Mouse (Mus musculus) CH12.LX (cell line): ENCODE results near the gene BC034090. TPM values are rescaled to one million over a fixed set of nuclear protein-coding genes. Genes with fewer than 3 reads are reported as not detected.

Experiments
- DNase-seq: peaks from one replicate; pipeline ENCODE4 v3.0.0-alpha.2; 2013; ENCODE audit errors: extremely low read depth
- H3K27ac ChIP-seq: 2 replicates; pipeline ENCODE4 v1.5.1; 2012; ENCODE audit warnings: low read depth, mild to moderate bottlenecking, control low read depth, moderate library complexity; ENCODE audit not compliant: insufficient read depth
- H3K27me3 ChIP-seq: replicated peaks from 2 replicates; pipeline ENCODE3; 2012; ENCODE audit warnings: inconsistent platforms
- H3K36me3 ChIP-seq, 2 experiments: replicated peaks in 1 of 2; 2 replicates each; pipeline versions ENCODE3 to v1.6.1; 2012; ENCODE audit warnings: inconsistent platforms in 1 of 2, low read length in 1 of 2, mild to moderate bottlenecking in 1 of 2, mixed read lengths in 1 of 2, moderate library complexity in 1 of 2; ENCODE audit not compliant: control insufficient read depth in 1 of 2, insufficient read depth in 1 of 2
- H3K4me1 ChIP-seq, 2 experiments: 2 replicates each; pipeline ENCODE4 v1.6.1; 2012; ENCODE audit warnings: inconsistent platforms in 1 of 2, moderate library complexity in 1 of 2; ENCODE audit not compliant: insufficient read depth in 2 of 2, control insufficient read depth in 1 of 2
- H3K4me2 ChIP-seq: 2 replicates; pipeline ENCODE4 v1.6.1; 2012; ENCODE audit warnings: low read depth, mild to moderate bottlenecking, control low read depth; ENCODE audit not compliant: poor library complexity, insufficient read depth, severe bottlenecking
- H3K4me3 ChIP-seq, 3 experiments: fragments of 150-350 bp in 1 of 3; sonication (generic) in 1 of 3; replicated peaks in 1 of 3; 2 replicates each; pipeline versions ENCODE3 to v1.5.1; 2011 to 2012; ENCODE audit warnings: low read depth in 2 of 3, low read length in 2 of 3, mild to moderate bottlenecking in 2 of 3, moderate library complexity in 2 of 3, control low read depth in 1 of 3, improper control_type of control experiment in 1 of 3, inconsistent platforms in 1 of 3, mixed read lengths in 1 of 3; ENCODE audit not compliant: poor library complexity in 1 of 3
- H3K79me2 ChIP-seq: replicated peaks from 2 replicates; pipeline ENCODE4 v1.6.1; 2012; ENCODE audit warnings: mild to moderate bottlenecking, moderate library complexity; ENCODE audit not compliant: control insufficient read depth, poor library complexity, insufficient read depth, severe bottlenecking; ENCODE audit errors: extremely low read depth
- H3K9ac ChIP-seq: 2 replicates; pipeline ENCODE4 v1.6.1; 2012; ENCODE audit warnings: low read depth, mild to moderate bottlenecking, control low read depth, moderate library complexity; ENCODE audit not compliant: insufficient read depth
- H3K9me3 ChIP-seq: replicated peaks from 2 replicates; pipeline ENCODE3; 2012; ENCODE audit warnings: low read length, inconsistent platforms, mixed read lengths
- BHLHE40 ChIP-seq: IDR thresholded peaks from 2 replicates; pipeline ENCODE4 v1.6.1; 2011; ENCODE audit warnings: mild to moderate bottlenecking, low read depth, low read length, improper control_type of control experiment
- CTCF ChIP-seq, 2 experiments: IDR thresholded peaks in 1 of 2; conservative IDR thresholded peaks in 1 of 2; 2 replicates each; pipeline ENCODE4 v1.5.1; 2011 to 2012; ENCODE audit warnings: low read depth in 2 of 2, low read length in 2 of 2, improper control_type of control experiment in 1 of 2, inconsistent platforms in 1 of 2, mild to moderate bottlenecking in 1 of 2, moderate library complexity in 1 of 2
- E2F4 ChIP-seq: IDR thresholded peaks from 2 replicates; pipeline ENCODE4 v1.6.1; 2011; ENCODE audit warnings: low read depth, low read length, improper control_type of control experiment; ENCODE audit not compliant: insufficient replicate concordance
- EP300 ChIP-seq: IDR thresholded peaks from 2 replicates; pipeline ENCODE4 v1.6.1; 2011; ENCODE audit warnings: low read length, improper control_type of control experiment
- ETS1 ChIP-seq: conservative IDR thresholded peaks from 2 replicates; pipeline ENCODE4 v1.6.1; 2012; ENCODE audit warnings: low read depth, mild to moderate bottlenecking, inconsistent platforms, low read length, improper control_type of control experiment, moderate library complexity
- IRF4 ChIP-seq: IDR thresholded peaks from 2 replicates; pipeline ENCODE4 v1.6.1; 2014; ENCODE audit warnings: low read depth, mild to moderate bottlenecking, inconsistent platforms, low read length, improper control_type of control experiment
- JUN ChIP-seq: IDR thresholded peaks from 2 replicates; pipeline ENCODE4 v1.6.1; 2011; ENCODE audit warnings: low read depth, mild to moderate bottlenecking, low read length, improper control_type of control experiment, moderate library complexity; ENCODE audit not compliant: insufficient read depth
- KAT2A ChIP-seq: IDR thresholded peaks from 2 replicates; pipeline ENCODE4 v1.6.1; 2012; ENCODE audit warnings: low read length, improper control_type of control experiment, inconsistent platforms; ENCODE audit not compliant: insufficient replicate concordance
- MAFK ChIP-seq: IDR thresholded peaks from 2 replicates; pipeline ENCODE4 v1.6.1; 2011; ENCODE audit warnings: low read length, improper control_type of control experiment; ENCODE audit not compliant: insufficient replicate concordance
- MAX ChIP-seq: IDR thresholded peaks from 2 replicates; pipeline ENCODE4 v1.6.1; 2011; ENCODE audit warnings: low read length, improper control_type of control experiment
- MAZ ChIP-seq: IDR thresholded peaks from 2 replicates; pipeline ENCODE4 v1.6.1; 2012; ENCODE audit warnings: low read depth, mild to moderate bottlenecking, inconsistent platforms, low read length, improper control_type of control experiment, moderate library complexity
- NRF1 ChIP-seq: IDR thresholded peaks from 2 replicates; pipeline ENCODE4 v1.6.1; 2014; ENCODE audit warnings: low read depth, mild to moderate bottlenecking, inconsistent platforms, low read length, improper control_type of control experiment, moderate library complexity
- POLR2A ChIP-seq: IDR thresholded peaks from 2 replicates; pipeline ENCODE4 v1.6.1; 2011; ENCODE audit warnings: low read depth, mild to moderate bottlenecking, improper control_type of control experiment, low read length
- POLR2AphosphoS2 ChIP-seq: IDR thresholded peaks from 2 replicates; pipeline ENCODE4 v1.6.1; 2011; ENCODE audit warnings: low read depth, low read length, improper control_type of control experiment
- SIN3A ChIP-seq: IDR thresholded peaks from 2 replicates; pipeline ENCODE4 v1.6.1; 2012; ENCODE audit warnings: low read length, improper control_type of control experiment, inconsistent platforms
- SMC3 ChIP-seq: IDR thresholded peaks from 2 replicates; pipeline ENCODE4 v1.6.1; 2011; ENCODE audit warnings: low read depth, low read length, improper control_type of control experiment
- TBP ChIP-seq: conservative IDR thresholded peaks from 2 replicates; pipeline ENCODE4 v1.6.1; 2011; ENCODE audit warnings: low read depth, low read length, improper control_type of control experiment
- TCF12 ChIP-seq: IDR thresholded peaks from 2 replicates; pipeline ENCODE4 v1.6.1; 2014; ENCODE audit warnings: low read depth, mild to moderate bottlenecking, inconsistent platforms, low read length, improper control_type of control experiment
- UBTF ChIP-seq: IDR thresholded peaks from 2 replicates; pipeline ENCODE4 v1.6.1; 2012; ENCODE audit warnings: low read depth, mild to moderate bottlenecking, inconsistent platforms, low read length, improper control_type of control experiment, moderate library complexity
- USF2 ChIP-seq: conservative IDR thresholded peaks from 2 replicates; pipeline ENCODE4 v1.6.1; 2011; ENCODE audit warnings: low read depth, low read length, improper control_type of control experiment
- ZC3H11A ChIP-seq: IDR thresholded peaks from 2 replicates; pipeline ENCODE4 v1.6.1; 2012; ENCODE audit warnings: low read depth, mild to moderate bottlenecking, inconsistent platforms, low read length, improper control_type of control experiment
- ZNF384 ChIP-seq: IDR thresholded peaks from 2 replicates; pipeline ENCODE4 v1.6.1; 2012; ENCODE audit warnings: low read depth, low read length, improper control_type of control experiment, inconsistent platforms
- dilution Hi-C: fragments of 300-500 bp; cut with MboI; formaldehyde crosslinking; loops from 2 replicates; pipeline ENCODE4 v1.14.3; 2020; ENCODE audit warnings: low sequenced_read_pairs; ENCODE audit not compliant: extremely low pct_unique_long_range_greater_than_20kb, extremely low pct_ligation_motif_present
- in situ Hi-C: fragments of 300-500 bp; cut with MboI; formaldehyde crosslinking; loops from 3 replicates; pipeline ENCODE4 v1.14.3; 2019; ENCODE audit warnings: low sequenced_read_pairs, low pct_ligation_motif_present, low pct_unique_long_range_greater_than_20kb, mixed read lengths
- polyA plus RNA-seq: library from polyadenylated mRNA; unstranded; fragments of >175 nt; gene quantifications from 2 replicates; pipeline ENCODE4 v1.2.1, GENCODE M21; 2012; ENCODE audit warnings: low read depth; ENCODE audit not compliant: insufficient read length
- total RNA-seq, 2 experiments: library from RNA; depleted of rRNA; stranded (reverse); fragments of 300-350 nt in 1 of 2; fragments of >200 nt in 1 of 2; gene quantifications; 2 replicates each; pipeline ENCODE4 v1.2.3; 2012 to 2014

BC034090 gene
- total and polyA plus RNA-seq, 3 experiments: 1.6 to 4.6 (median 3.0) TPM

DNA sequence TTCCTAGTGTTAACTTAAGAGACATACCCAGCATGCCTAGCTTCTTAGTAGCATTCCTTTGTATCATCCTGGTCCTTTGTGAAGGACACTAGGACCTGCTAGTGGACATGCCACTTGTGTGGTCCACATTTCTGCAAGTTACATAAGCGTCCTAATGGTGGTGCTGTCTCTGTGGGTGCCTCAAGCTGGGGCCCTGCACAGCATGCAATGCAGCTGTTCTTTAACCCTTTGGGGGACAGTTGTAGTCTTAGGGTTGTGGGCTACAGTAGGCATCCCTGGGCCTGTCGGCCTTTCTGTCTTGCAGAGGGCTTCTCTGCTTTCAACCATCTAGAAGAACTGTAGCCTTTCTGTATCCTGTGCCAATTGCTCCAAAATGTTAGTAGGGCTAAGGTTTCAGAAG lies 43.3 kb downstream of the BC034090 start:
- in situ Hi-C loops: loop anchor here (25.0 kb wide), 1 partner anchor 914 kb away; no protein-coding TSS in a partner anchor
- Histone ChIP-seq H3K27ac (no peak overlapping the region), H3K36me3 (peaks cover 40 to 88% of the 10 kb centered on the region in 2 experiments), H3K27me3 (no peaks in the 10 kb centered on the region), H3K79me2 (no peaks in the 10 kb centered on the region), H3K4me1 (peaks cover 3 to 14% of the 10 kb centered on the region in 2 experiments), H3K4me2 (no peak overlapping the region), H3K9ac (no peak overlapping the region), H3K9me3 (peaks cover 3% of the 10 kb centered on the region), H3K4me3 (no peak overlapping the region)
- dilution Hi-C loops: loop anchor here (25.0 kb wide), 1 partner anchor 164 kb away; no protein-coding TSS in a partner anchor
- TF ChIP-seq NRF1 (no peak), POLR2AphosphoS2 (no peak), JUN (no peak), BHLHE40 (no peak), MAZ (no peak)
- DNase-seq: no peak

DNA sequence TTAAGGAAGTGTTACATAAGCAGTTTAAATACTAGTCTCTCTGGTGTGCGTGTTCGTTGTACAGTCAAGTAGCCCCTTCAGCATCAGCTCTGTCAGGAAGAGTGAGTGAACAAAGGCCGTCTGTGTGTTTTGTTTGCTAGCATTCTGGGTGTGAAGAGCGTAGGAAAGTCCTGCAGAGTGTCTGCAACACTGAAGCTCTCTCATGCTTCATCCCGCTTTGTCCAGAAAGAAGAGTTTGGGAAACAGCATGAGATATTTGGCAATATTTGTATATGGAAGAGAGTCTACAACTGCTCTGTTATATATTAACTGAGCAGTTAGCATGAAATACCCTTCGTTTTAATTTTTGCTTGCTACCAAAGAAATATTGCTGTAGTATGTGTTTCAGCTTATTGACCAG lies 44.7 kb downstream of the BC034090 start:
- Histone ChIP-seq H3K4me1 (peaks cover 3 to 14% of the 10 kb centered on the region in 2 experiments), H3K27me3 (no peaks in the 10 kb centered on the region), H3K4me3 (no peak overlapping the region), H3K36me3 (peaks cover 37 to 87% of the 10 kb centered on the region in 2 experiments), H3K79me2 (no peaks in the 10 kb centered on the region), H3K27ac (no peak overlapping the region), H3K9ac (no peak overlapping the region), H3K4me2 (no peak overlapping the region), H3K9me3 (peaks cover 3% of the 10 kb centered on the region)
- DNase-seq: no peak
- in situ Hi-C loops: no loop called here
- dilution Hi-C loops: no loop called here
- TF ChIP-seq POLR2AphosphoS2 (no peak), MAFK (no peak), SMC3 (no peak), POLR2A (no peak), ZNF384 (no peak), EP300 (no peak), ETS1 (no peak), JUN (no peak), UBTF (no peak), TCF12 (no peak), CTCF (conservative IDR thresholded peaks at IDR 0.05 in 1 of 2, IDR thresholded peaks at IDR 0.05 in 1 of 2; ENCODE audit: low read depth in 2 of 2, low read length in 2 of 2) (no peak)

DNA sequence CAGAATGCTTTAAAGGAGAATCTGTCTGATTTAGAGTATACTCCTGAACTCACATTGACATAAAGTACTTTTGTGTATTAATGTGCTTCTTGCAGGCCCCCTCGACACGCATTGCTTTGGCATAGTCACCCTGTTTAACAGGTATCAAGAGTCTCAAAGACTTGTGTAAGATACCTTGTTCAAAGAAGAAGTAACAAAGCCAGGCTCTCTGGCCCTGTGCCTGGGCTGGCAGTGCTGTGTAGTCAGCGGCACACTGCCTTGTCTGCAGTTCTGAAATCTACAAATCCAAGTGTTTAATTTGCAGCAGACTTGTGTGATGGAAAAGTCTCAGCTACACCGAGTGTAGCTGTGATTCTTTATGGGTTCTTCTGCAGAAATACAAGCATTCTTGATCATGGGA lies 47.6 kb downstream of the BC034090 start:
- dilution Hi-C loops: no loop called here
- peaks cover 42 to 89% of the 10 kb centered on the region in 2 experiments for H3K36me3 ChIP-seq

More for the DNA sequence above, 47.6 kb downstream of the BC034090 start:
- Histone ChIP-seq H3K79me2 (no peaks in the 10 kb centered on the region), H3K27ac (no peak overlapping the region), H3K9ac (no peak overlapping the region), H3K4me2 (no peak overlapping the region), H3K4me3 (no peak overlapping the region)
- in situ Hi-C loops: no loop called here
- no peak for DNase-seq
- TF ChIP-seq USF2: no peak
- TF ChIP-seq BHLHE40: no peak
- no peak for TF ChIP-seq POLR2AphosphoS2
- no peak for TF ChIP-seq E2F4
- TF ChIP-seq KAT2A: no peak
- TF ChIP-seq ZC3H11A: no peak
- no peak for TF ChIP-seq TBP
- no peak for TF ChIP-seq JUN
- TF ChIP-seq IRF4: no peak
- TF ChIP-seq EP300: no peak
- no peak for TF ChIP-seq SIN3A
- no peak for TF ChIP-seq MAX
- TF ChIP-seq, all 38 proteins: peak for 0
- peaks cover 3% of the 10 kb centered on the region for H3K9me3 ChIP-seq
- H3K4me1 ChIP-seq: peaks cover 3 to 11% of the 10 kb centered on the region in 2 experiments
- H3K27me3 ChIP-seq: no peaks in the 10 kb centered on the region
